Mouse (Mus musculus): ENCODE data around the gene Bpifb5. TPM values are rescaled to one million over a fixed set of nuclear protein-coding genes. Genes with fewer than 3 reads are reported as not detected.
"Not testable (repeated sequence)": the region's sequence is repeated elsewhere in the genome, so short reads cannot be mapped to it uniquely, and the experiment has no call there.

Gene Bpifb5
- total RNA-seq, 2 experiments from 2014 or later: not detected

DNA sequence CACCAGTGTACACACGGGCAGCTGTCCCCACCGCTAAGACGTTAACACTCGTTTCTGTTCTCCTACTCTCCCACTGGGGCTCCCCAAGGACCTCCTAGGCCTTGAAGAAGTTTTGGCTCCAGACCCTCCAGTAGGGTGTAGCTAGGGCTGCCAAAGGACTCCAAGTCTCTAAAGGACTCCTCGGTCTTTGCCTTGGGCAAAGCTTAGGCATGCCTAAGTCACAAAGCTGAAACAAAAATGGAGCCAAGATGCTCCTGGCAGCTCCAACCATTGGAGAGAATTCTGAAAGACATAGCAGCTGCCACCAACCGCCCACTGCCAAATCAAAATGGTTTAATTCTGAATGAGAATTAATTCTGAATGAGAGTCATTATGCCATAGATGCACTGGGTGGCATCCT is 9.9 kb downstream of the Bpifb5 start:
- peak; percentile 35 to 79 for DNase-seq (ENCODE audit: low spot score in 2 of 2)

DNA sequence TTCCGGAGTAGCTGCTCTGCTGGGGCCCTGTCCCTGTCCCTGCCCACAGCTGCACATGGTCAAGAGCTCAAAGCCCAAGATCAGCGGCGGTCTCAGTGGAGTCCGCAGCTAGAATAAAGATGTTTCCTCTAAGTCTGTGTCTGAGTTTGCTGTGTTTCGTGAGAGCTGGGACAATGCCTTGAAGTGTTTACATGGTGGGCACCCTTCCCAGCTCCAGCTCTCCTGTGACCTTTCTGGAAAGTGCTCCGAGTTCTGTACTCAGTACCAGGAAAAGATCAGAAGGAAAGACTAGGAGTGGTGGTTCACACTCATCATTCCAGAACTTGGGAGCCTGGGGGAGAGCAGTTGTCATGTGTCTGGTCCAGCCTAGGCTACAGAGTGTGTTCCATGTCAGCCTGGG is 17.2 kb downstream of the Bpifb5 start:
- DNase-seq (ENCODE audit: low spot score in 2 of 2): no peak

DNA sequence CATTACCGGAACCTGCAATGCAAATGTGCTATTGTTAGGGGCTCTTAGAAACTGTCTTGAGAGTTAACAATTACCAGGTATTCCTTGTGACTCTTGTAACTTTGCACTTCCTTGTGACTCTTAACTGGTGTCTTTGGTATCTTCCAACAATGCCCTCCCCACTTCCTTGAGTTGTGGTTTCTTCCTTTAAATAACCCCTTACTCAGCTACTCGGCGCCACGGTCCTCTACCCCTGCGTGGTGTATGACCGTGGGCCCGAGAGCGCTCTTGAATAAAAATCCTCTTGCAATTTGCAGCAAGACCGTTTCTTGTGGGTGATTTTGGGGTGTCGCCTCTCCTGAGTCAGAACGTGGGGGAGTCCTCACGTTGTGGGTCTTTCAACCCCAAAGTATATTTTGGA is 19.2 kb downstream of the Bpifb5 start:
- DNase-seq (ENCODE audit: low spot score in 2 of 2): not testable (repeated sequence)

DNA sequence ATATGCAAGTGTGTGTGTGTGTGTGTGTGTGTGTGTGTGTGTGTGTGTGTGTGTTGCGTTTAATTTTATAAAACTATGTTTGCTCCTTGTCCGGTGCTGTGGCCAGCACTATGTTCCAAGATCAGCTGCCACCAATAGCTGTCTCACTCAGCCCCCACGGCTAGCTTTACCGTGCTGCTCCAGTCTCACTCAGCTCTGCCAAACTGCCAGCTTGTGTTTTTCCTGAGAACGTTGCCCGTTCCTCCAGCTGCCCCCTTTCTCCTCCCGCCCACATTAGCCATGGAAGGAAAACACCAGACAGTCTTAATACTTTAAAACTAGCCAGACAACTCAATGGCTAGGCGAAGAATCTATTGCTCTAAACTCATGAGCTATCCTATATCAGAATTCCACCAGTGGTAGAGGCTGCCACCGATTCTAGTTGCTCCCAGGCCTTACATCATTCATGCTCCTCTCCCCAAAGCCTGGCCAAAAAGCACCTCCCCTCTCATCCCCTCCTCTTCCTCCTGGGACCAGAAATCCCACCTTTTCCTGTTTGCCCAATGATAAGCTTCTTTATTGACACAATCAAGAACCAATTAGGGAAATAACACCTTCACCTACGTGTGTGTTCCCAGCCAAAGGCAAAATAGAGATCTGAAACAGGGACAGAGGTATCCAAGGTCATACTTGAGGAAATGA is 20.0 kb downstream of the Bpifb5 start:
- DNase-seq (ENCODE audit: low spot score in 2 of 2): peak; percentile 48 to 53

DNA sequence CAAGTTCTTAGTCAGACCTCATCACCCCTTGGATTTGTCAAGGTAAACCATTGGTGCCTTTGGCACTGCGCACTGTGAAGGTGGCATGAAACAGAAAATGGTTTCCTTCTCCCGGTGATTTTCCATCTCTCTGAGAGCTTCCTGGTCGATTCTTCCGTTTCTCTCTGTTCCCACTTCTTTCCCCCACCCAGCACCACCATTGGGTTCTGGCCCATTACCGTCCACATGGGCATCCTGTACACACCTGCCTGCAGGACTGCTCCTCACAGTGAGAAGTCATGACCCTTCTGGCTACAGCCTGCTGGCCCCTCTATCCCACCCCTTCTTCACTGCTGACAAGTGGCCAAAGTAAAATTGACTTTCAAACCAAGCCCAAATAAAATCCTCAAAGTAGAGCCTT is 21.8 kb downstream of the Bpifb5 start:
- no peak for DNase-seq (ENCODE audit: low spot score in 2 of 2)

DNA sequence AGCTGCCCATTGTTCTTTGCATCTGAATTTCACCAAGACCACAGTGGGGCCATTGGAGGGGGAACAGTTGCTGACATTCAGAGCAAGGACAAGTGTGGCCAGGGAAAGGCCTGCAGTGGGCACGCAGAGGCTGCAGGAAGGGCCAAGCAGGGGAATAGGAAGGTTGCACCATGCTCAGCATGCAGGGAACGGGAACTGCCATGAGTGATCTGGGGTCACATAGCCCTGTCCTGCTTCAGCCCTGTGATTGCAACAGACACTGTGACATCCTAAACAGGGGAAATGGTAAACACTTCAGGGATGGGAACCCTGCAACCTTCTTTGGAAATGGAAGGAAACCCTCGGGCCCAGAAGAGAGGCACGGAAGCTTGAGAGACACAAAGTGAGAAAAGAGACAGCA is 31.7 kb downstream of the Bpifb5 start:
- not testable (repeated sequence) for DNase-seq (ENCODE audit: low spot score in 2 of 2)

DNA sequence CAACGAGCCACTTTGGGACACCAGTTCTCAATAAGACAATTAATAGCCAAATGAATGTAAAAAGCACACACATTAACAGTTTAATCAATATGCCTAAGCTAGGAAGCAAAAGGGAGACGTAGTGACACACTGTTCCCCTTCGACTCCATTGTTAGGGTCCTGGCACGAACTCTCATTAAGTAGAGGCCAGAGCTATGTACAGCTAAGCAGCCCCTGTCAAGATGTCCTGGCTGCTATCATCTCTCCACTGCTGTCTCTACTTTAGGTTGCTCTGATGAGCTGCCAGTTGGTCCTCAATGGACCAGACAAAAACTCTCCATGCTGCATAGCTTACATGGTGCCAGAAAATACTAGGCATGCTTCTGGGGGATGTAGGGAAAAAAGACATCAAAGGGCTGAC is 32.2 kb downstream of the Bpifb5 start:
- DNase-seq (ENCODE audit: low spot score in 2 of 2): no peak

DNA sequence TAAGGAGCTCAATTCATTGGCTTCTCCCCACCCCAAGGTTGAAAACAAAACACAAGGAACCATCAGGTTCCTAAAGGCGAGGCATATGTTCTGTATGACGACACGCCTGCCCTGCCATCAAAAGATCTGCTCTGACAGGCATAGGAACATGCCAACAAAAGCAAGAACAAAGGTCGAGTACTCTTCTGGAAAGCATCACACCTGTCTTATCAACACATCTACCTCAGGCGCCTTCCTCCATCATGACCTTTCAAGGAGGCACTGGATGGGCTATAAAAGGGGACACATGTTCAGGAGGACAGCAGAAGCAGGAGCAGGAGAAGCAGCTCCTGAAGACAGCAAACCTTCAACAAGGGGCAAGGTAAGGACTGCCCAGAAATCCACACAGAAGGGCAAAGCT is 34.0 kb downstream of the Bpifb5 start, which contains the start of gene Bpifb9a:
Bpifb9a (plus strand) TSS at position 301 of the 400 bp plus-strand sequence.
- not testable (repeated sequence) for DNase-seq (ENCODE audit: low spot score in 2 of 2)

DNA sequence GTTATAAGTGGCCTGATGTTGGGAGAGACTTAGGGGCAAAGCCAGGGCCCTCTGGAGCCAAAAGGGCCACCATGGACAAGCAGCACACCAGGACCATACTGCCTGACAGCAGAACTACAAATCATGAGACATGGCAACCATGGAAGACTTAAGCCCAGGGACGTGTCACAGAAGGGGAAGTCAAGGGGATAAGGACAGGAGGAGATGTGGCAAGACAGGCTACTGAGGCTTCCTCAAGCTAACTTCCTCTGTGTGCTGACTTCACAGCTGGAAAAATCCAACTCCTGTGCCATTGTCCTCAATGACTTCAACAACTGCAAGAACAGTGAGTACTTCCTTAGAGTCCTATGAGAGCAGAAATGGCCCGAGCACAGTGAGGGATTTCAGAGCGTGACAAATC is 40.9 kb downstream of the Bpifb5 start:
- not testable (repeated sequence) for DNase-seq (ENCODE audit: low spot score in 2 of 2)

Other genes starting within 250 kb of the Bpifb5 start
- not detected for gene Bpifa6, start 248.8 kb upstream of the Bpifb5 start, total RNA-seq (2021)
- not detected for gene Bpifa2, start 215.5 kb upstream of the Bpifb5 start, total RNA-seq (2021)
- not detected for gene Bpifa3, start 93.4 kb upstream of the Bpifb5 start, total RNA-seq (2021)
- not detected for gene Bpifa1, start 80.9 kb upstream of the Bpifb5 start, total RNA-seq (2021)
- gene Bpifa5, start 61.1 kb upstream of the Bpifb5 start, total RNA-seq (2021): not detected
- gene Bpifb1, start 32.9 kb upstream of the Bpifb5 start, total RNA-seq (2021): under 1 TPM; 0.12 to 0.15 TPM
- not detected for gene Bpifb9a, start 34.1 kb downstream of the Bpifb5 start, total RNA-seq (2021)
- not detected for gene Bpifb9b, start 83.5 kb downstream of the Bpifb5 start, total RNA-seq (2021)
- gene Cdk5rap1, start 149.3 kb downstream of the Bpifb5 start, total RNA-seq (2021): 10 to 100 TPM; 14.8 to 14.9 TPM
- 10 to 100 TPM; 45.3 to 47.7 TPM for gene Snta1, start 184.4 kb downstream of the Bpifb5 start, total RNA-seq (2021)
- gene Cbfa2t2, start 212.7 kb downstream of the Bpifb5 start, total RNA-seq (2021): 10 to 100 TPM; 47.9 to 48.9 TPM